Mouse (Mus musculus): ENCODE data around the gene Actn4. TPM values are rescaled to one million over a fixed set of nuclear protein-coding genes. Genes with fewer than 3 reads are reported as not detected.

Gene Actn4
- polyA plus RNA-seq, 1 experiment: 421 TPM

DNA sequence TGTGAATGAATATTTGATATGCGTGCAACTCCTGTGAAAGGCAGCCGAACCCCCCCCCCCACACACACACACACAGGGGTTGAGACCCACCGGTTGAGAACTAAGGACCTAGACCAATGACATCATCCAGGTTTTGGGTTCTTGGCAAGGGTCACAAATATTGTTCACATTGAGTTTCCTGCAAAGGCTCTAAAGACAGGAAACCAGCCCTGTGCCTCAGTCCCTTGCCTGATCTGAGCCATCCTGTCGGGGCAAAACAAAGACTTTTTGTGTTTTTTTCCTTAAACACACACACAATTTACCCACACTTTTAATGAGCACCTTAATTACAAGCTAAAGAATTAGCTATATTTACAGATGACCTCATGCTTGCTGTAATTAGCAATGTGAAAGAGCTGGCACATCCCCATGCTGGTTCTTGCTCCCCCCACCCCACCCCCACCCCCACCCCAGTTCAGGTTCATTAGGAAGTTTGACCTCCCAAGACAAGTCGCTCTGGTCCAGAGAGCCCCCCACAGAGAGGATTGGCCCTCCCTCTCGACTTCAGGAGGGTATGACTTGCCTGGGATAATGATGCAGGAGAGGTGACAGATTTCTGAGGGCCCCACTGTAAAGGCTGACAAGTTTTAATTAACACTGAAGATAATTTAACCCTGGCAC, 17.3 kb downstream of the Actn4 start:
- TF ChIP-seq GATA1 (IDR thresholded peaks at IDR 0.05; ENCODE audit: low read length): no peak

DNA sequence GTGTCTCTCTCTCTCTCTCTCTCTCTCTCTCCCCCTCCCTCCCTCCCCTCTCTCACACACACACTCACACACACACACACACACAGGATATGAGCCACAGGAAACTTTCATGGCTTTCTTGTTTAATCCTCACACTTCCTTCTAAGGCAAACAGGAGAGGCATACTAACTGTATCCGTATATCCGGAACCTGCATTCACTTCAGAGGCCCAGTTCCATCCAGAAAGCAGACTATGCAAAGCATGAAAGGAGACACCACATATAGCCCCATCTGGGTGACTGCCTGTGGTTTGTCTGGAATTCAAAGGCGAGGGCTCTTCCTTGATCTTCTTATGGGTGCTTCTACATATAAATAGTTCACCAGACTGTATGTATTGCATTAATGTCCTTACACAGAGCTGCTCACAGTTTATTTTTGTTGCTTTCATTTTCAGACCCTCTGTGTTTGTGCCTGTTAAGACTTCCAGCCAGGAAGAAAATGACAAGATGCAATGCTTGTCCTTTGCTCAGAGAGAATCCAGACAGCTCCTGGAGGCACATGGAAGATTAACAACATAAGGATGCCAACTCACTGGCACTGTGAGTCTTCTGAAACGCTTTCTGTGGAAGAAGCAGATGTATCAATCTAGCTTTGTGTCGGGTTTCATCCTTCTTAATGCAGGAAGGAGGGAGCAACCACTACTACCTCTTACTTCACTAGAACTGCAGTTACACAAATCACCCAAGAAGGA, 18.5 kb downstream of the Actn4 start:
- TF ChIP-seq GATA1 (IDR thresholded peaks at IDR 0.05; ENCODE audit: low read length): no peak

DNA sequence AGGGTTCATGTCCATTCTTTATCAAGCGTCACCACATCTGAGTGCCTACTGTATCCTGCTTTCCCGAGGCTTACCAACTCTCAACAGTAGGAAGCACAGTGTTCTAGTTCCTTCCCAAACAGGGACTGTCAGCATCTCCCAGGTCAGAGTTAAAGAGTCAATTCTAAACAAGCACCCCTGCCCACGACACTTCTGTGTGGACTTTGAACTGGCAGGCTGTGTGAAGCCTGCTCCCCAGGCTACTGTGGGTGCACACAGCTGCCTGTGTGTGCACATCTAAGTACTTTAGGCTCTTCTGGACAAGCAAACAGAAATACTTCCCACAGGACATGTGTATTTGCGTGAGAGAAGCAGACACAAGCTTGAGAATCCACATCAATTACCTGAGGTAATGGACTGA, 20.6 kb downstream of the Actn4 start:
- no peak for TF ChIP-seq GATA1 (IDR thresholded peaks at IDR 0.05; ENCODE audit: low read length)

DNA sequence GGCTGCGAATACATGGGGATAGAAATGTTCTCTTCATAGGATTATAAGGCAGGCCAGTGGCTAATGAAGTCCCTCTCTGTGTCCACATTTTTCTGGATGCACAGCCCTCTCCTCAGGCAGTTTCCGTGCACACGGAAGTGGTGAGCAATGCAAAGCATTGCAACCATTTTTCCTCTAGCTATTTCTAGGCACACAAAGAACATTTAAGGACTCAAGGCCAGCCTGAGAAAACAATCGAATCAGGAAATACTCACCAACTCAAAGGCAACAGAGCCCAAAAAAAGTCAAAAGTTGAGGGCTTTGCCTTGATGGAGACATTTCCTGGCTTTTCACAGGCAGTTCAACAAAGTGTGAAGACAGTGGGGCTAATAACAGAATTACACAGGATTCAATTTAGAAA, 21.0 kb downstream of the Actn4 start:
- TF ChIP-seq GATA1 (IDR thresholded peaks at IDR 0.05; ENCODE audit: low read length): no peak

DNA sequence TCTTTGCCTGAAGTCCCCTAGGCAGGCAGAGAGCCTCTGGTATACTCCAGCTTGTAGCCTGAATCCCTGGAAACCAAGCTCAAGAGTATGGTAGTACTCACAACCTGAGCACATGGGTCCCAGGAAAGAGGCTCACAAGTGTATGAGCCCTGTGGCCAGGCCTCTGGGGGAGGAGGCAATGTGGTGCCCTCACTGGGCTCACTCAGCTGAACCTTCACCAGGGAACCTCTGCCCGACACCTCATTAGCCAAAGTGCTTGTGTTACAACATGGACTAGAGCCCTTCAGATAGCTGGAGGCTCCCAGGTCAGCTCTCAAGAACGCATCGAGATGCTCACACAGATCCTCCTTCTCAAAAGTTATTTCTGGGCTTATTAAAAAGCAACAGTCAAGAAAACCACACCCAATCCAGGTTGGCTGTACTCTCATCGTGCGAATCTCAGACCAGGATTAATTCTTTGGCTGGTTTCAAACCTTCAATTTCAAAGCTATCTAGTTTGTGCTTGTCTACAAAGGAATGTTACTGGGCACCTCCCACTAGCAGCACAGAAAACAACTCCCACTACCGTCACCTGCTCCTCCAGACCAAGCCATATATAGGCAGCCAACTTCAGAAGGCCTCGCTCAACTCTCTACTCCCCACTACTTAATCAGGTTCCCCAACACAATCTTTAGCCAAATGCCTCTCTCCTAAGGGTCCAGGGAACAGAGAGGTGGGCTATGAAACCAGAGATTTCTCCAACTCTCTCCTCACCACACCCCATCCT, 22.5 kb downstream of the Actn4 start:
- no peak for TF ChIP-seq GATA1 (IDR thresholded peaks at IDR 0.05; ENCODE audit: low read length)

DNA sequence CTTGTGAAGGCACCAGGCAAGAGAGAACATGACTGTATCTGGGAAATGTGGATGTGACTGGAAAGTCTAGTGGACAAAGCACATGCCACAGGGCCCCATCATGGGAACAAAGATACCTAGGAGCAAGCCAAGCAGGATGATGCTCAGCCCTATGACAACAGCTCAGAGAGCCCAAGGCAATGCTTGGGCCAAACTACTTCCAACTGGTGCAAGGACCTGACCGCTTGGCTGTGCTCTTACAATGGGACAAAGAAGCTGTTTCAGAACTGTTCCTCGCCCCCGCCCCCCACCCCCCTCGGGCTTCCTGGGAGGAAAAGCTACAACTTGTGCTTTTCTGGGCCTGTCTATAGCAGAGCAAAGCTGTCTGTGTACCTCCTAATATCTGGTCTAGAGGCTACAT, 23.5 kb downstream of the Actn4 start:
- no peak for TF ChIP-seq GATA1 (IDR thresholded peaks at IDR 0.05; ENCODE audit: low read length)

DNA sequence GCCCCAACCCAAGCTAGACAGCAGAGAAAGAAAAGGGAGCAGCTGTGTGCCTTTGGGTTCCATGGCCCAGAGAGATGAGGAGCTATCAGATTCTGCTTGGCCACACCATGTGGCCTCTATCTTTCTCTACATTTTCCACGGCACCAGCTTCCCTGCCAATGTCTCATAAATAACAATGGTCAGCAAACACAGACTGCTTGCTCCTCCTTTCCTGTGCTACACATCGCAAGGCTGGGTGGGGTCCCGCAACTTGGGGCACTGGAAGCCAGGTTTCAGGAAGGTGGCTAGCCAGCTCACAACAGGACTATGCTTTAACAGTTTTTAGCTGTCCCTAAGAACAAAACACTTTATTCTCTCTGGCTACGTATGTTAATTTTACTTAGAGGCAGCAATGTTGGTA, 25.4 kb downstream of the Actn4 start:
- no peak for TF ChIP-seq GATA1 (IDR thresholded peaks at IDR 0.05; ENCODE audit: low read length)

DNA sequence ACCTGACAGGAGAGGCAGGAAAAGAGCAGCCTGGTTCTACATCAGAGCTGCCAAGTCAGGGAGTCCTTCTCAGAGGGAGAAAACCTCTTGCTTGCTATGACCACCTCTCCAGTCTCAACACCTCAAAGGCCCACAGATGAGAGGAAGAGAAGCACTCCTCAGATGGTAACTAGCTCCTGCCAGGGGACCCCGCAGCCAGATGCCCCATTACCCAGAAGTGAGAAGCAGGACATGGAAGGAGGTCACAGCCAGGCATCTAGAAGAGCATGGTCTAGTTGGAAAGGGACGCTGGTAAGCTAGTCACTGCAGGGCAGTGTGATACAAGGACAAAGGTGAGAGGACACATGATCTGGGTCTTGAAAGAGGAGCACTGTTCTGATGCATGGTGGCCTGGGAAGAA, 28.3 kb downstream of the Actn4 start:
- TF ChIP-seq GATA1 (IDR thresholded peaks at IDR 0.05; ENCODE audit: low read length): no peak

DNA sequence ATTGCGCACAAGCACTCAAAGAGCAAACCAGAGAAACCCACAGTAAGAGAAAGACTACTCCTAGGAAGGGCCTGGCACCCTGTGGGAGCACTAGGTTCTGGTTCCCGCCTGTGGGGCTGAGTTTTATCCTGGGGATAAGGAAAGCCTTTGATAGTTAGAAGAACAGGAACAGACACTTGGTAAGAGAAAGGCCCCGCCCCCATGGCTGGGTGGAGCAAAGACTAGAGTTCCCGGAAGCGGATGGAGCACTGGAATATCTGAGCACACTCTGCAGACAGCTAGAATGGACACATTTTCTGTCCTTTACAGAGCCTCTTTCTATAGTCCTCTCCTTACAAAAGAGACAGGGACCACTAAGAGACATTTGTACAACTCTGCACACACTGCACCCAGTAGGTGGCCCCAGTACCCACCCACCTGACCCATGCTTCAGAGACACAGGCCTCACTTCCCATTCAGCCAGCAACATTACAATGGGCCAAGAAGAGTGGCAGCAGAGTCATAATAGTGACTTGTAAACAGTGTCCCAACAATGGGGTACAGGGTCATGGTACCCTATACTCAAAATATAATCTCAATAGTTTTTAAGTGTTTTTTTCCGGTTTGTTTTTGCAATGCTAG, 29.6 kb downstream of the Actn4 start:
- no peak for TF ChIP-seq GATA1 (IDR thresholded peaks at IDR 0.05; ENCODE audit: low read length)

DNA sequence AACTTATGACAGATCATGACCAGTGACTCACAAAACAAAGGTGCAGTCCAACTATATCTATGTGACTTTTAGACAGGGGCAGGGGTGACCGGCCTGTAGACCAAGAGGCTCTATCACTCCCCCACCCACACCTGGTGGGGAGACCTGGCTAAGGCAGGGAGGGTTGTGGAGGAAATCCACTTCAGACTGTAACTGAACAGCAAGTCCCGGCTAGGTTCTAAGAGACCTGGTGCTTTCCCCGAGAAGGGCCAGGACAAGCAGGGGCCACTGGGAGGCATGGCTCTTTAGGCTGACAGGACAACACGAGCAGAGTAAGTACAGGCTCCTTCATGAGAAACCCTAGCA, 30.5 kb downstream of the Actn4 start:
- TF ChIP-seq GATA1 (IDR thresholded peaks at IDR 0.05; ENCODE audit: low read length): no peak

DNA sequence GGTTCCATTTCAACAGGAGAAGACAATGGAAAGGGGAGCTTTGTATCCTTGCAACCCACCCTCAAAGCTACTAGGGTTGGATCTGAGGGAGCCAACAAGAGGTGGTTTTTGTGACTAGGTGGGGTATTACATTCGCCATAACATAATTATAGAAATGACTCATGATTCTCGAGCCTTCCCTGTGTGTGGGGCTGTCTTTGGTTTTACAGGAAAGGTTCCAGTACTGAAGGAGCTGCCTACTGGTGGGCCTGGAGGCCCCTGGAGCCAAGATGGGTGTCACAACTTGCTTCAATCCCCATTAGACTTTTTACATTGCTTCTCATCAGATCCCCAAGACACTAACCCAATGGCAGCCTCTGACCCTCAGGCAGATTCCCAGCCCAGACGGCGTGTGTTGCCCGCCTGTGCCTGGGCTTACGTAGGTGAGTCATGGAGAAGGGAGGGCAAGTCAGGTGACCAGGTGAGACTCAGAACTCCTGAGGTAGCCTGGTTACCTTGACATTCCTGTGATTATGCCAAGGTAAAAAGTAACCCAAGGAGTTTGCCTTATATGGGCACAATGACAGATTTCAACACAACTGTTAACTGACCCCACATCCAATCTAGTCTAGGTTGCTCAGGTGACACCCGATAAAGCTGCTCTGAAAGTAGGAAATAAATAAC, 31.0 kb downstream of the Actn4 start:
- TF ChIP-seq GATA1 (IDR thresholded peaks at IDR 0.05; ENCODE audit: low read length): no peak

DNA sequence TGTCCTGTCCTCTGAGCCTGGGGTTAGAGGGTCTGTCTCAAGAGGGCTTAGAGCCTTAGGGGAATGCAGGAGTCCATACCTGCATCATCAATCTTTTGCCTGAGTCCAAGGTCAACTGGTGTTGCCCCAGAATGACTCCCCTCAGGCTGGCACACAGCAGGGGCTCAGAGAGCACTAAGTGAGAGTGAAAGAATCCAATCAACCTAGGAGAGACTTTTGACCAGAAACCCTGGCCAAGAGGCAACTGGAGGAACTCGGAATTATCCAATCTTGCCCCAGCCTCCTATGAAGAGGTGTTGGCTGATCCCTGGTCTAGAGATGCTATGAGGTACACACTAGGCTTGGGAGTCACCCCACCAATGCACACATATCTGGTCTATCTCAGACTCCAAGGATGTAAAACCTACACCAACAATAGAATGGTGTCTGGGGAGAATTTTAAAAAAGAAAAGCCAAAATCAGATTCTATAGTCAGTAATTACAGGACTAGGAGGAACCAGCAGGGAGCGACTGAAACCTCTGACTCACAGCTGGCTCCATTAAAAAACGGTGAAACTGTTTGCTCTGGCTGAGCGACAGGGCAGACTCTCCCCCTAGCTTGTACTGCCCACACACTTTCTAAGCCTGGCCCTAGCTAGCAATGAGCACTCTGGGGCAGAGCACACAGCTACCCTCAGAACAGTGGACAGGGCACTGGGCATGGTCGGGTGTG, 31.7 kb downstream of the Actn4 start:
- TF ChIP-seq GATA1 (IDR thresholded peaks at IDR 0.05; ENCODE audit: low read length): no peak

DNA sequence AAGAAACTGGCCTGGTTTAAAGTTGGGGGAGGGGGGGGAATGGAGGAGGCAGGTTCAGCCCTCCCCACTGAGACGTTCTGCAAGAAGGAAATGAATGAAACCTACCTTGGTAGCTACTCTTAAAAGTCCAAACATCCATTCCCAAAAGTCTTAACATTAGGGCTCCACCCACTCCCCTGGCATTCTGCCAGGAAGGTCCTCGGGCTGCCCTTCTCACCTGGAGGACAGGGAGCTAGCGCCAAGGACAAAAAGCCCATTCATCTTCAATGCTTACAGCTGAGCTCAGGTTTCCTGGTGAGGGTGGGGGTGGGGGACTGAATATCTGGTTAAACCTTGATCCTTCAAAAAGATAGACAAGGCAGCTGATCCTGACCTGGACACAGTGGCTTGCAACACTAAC, 32.8 kb downstream of the Actn4 start:
- TF ChIP-seq GATA1 (IDR thresholded peaks at IDR 0.05; ENCODE audit: low read length): no peak

DNA sequence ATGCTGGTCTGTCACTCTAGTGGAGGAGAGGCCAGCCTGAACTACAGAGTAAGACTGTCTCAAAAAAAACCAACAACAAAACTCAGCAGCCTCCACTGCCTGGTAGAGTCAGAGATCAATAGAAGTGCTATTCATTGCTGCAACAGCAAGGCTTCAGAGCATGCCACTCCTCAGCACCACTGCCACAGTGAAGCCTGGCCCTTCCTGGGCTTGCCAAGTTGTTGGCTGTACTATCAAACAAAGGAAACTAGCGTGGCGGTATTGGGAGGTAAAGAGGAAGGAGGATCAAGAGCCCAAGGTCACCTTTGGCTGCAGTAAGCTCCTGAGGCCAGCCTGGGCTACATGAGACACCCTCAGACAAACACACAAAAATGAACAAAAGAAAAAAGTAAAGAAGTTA, 36.0 kb downstream of the Actn4 start:
- TF ChIP-seq GATA1 (IDR thresholded peaks at IDR 0.05; ENCODE audit: low read length): no peak

DNA sequence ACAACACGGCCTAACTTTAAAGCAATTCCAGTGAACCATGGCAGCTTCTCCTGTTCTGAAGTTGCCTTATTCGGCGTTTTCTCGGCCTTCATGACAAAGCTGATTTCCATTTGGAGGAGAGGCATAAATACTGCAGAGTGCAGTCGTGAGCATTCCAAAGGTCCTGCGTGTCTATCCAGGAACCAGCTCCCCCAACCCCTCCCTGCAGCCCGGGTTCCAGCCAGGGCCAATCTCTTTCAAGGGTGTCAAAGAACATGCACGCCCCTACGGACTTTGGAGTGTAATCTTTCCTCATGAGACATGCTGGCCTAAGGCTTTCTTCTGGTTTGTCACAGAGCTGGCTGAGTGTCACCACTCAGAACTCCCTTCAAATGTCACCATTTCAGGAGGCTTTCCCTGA, 36.8 kb downstream of the Actn4 start:
- TF ChIP-seq GATA1 (IDR thresholded peaks at IDR 0.05; ENCODE audit: low read length): no peak
